Mouse (Mus musculus) midbrain, postnatal 0 days (tissue): Measurements from ENCODE around the gene Plb1. TPM values are rescaled to one million over a fixed set of nuclear protein-coding genes. Genes with fewer than 3 reads are reported as not detected.

Experiments used
- ATAC-seq: fragments of 200-750 bp; cut with Nextera tagmentation; 2 replicates; pipeline ENCODE4 v1.8.0; 2017; ENCODE audit warnings: moderate number of reproducible peaks, mild to moderate bottlenecking, moderate TSS enrichment, moderate library complexity; ENCODE audit not compliant: low FRiP score
- DNase-seq: peaks from one replicate; pipeline ENCODE4 v3.0.0-alpha.2; 2015; ENCODE audit warnings: low spot score
- H3K27ac ChIP-seq: fragments of 300-500 bp; sonication (generic); 2 replicates; pipeline ENCODE4 v1.5.1; 2014; ENCODE audit warnings: low read depth, mild to moderate bottlenecking, low read length, mixed read lengths
- H3K27me3 ChIP-seq: fragments of 300-500 bp; sonication (generic); 2 replicates; pipeline ENCODE4 v1.6.1; 2014; ENCODE audit warnings: low read length, control low read depth, mixed read lengths; ENCODE audit not compliant: insufficient read depth
- H3K36me3 ChIP-seq: fragments of 300-500 bp; sonication (generic); 2 replicates; pipeline ENCODE4 v1.6.1; 2014; ENCODE audit warnings: low read length, control low read depth, mixed read lengths; ENCODE audit not compliant: insufficient read depth
- H3K4me1 ChIP-seq: fragments of 300-500 bp; sonication (generic); 2 replicates; pipeline ENCODE4 v1.6.1; 2014; ENCODE audit warnings: mild to moderate bottlenecking, control low read depth, antibody characterized with exemption, low read length, mixed read lengths; ENCODE audit not compliant: insufficient read depth
- H3K4me2 ChIP-seq: fragments of 300-500 bp; sonication (generic); 2 replicates; pipeline ENCODE4 v1.6.1; 2014; ENCODE audit warnings: low read depth, mild to moderate bottlenecking, low read length, mixed read lengths; ENCODE audit not compliant: poor library complexity, severe bottlenecking
- H3K4me3 ChIP-seq: fragments of 300-500 bp; sonication (generic); 2 replicates; pipeline ENCODE4 v1.5.1; 2014; ENCODE audit warnings: low read depth, mild to moderate bottlenecking, low read length, moderate library complexity
- H3K9ac ChIP-seq: fragments of 300-500 bp; sonication (generic); replicated peaks from 2 replicates; pipeline ENCODE4 v1.6.1; 2014; ENCODE audit warnings: mild to moderate bottlenecking, low read length, moderate library complexity, mixed read lengths; ENCODE audit not compliant: poor library complexity, severe bottlenecking
- H3K9me3 ChIP-seq: fragments of 300-500 bp; sonication (generic); 2 replicates; pipeline ENCODE4 v1.6.1; 2016; ENCODE audit warnings: low read length, control low read depth
- CTCF ChIP-seq: IDR thresholded peaks from 2 replicates; pipeline ENCODE4 v1.5.1; 2016; ENCODE audit warnings: antibody characterized with exemption, mild to moderate bottlenecking
- WGBS: fragments of 180-500 bp; shearing (Covaris S2); extraction: QIAGEN DNeasy Blood & Tissue Kit; methylation state at CpG from one replicate; pipeline ENCODE4 v1.1.7; 2014; 5-methylcytosine and 5-hydroxymethylcytosine counted together
- polyA plus RNA-seq: library from polyadenylated mRNA; unstranded; fragments of >200 nt; fragmentation: Nextera tagmentation; extraction: Ambion mirVana; gene quantifications from 2 replicates; pipeline ENCODE4 v1.2.1, GENCODE M21; 2015
- total RNA-seq: library from RNA; depleted of rRNA; stranded (reverse); fragments of >200 nt; gene quantifications from 2 replicates; pipeline ENCODE4 v1.2.3, GENCODE M21; 2014

Plb1 gene
- total and polyA plus RNA-seq, 2 experiments from 2014 or later: 0.11 to 0.60 TPM

DNA sequence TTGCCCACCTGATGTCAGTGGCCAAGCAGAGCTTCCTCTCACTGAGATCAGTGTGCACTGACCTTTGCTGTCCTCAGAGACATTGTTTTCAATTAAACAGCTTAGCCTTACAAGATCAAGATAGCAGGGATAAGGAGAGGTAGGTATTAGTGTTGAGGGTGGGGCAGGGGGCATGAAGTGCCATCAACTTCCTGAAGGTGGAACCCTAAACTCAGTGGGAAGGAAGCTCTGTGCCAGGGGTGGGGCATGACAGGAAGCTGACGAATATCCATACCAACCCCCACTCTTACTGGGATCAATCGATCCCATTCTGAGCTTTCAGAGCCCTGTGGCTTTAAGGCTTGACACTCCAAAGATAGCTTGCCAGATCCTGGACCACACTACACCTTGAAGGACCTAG lies 105.8 kb downstream of the Plb1 start:
- H3K36me3 ChIP-seq: no peaks in the 10 kb centered on the region

DNA sequence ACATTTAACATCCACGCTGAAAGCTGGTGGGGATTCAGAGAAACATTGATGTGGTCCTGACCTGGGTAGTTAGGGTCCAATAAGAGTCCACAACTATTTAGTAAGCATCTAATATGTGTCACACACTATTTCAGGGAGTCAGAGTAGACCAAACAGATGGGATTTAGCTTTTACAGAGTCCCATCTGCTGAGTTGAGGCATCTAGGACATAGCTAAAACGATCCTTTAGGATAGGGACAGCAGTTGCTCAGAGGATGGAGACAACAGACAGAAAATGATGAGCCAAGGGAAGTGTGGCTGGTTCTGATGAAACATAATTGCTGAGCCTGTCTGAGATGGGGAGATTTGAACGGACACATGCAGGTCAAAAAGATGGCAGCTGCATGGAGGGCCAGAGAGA lies 106.3 kb downstream of the Plb1 start:
- Histone ChIP-seq H3K27me3 (no peaks in the 10 kb centered on the region), H3K4me3 (no peak overlapping the region), H3K4me2 (no peak overlapping the region), H3K27ac (no peak overlapping the region), H3K4me1 (no peaks in the 10 kb centered on the region), H3K9me3 (no peaks in the 10 kb centered on the region), H3K36me3 (no peaks in the 10 kb centered on the region), H3K9ac (no peak overlapping the region)
- ATAC-seq: no peak
- TF ChIP-seq CTCF: no peak
- DNase-seq: no peak
- WGBS: 83% methylated on average over 3 of the region's 3 CpGs

More for the DNA sequence above, 105.8 kb downstream of the Plb1 start:
- Histone ChIP-seq H3K9me3 (no peaks in the 10 kb centered on the region), H3K9ac (no peak overlapping the region), H3K4me2 (no peak overlapping the region), H3K4me3 (no peak overlapping the region), H3K27ac (no peak overlapping the region), H3K27me3 (no peaks in the 10 kb centered on the region), H3K4me1 (no peaks in the 10 kb centered on the region)
- 71% methylated on average over 2 of the region's 2 CpGs for WGBS
- no peak for DNase-seq
- no peak for ATAC-seq
- TF ChIP-seq CTCF: no peak

DNA sequence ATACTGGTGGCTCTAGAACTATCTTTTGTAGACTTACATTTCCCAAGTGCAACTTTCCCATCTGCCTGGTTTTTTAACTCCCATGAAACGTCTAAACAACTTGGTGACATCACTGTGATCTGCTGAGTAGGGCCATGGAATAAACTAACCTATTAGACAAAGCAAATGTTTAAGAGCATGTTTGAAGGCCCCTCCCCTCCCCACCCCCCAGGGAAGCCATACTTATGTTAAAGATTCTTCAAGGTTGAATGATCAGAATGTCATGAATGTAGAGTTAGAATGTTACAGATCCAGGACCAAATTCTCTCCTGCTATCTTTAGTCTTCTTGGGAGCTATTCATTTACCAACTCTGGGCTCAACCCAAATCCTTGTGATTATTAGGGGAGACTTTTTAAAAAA lies 107.7 kb downstream of the Plb1 start:
- H3K9ac ChIP-seq: no peak overlapping the region
- H3K27me3 ChIP-seq: no peaks in the 10 kb centered on the region
- no peaks in the 10 kb centered on the region for H3K36me3 ChIP-seq
- H3K9me3 ChIP-seq: no peaks in the 10 kb centered on the region
- H3K4me1 ChIP-seq: no peaks in the 10 kb centered on the region
- 65% methylated on average over 1 of the region's 1 CpGs for WGBS
- no peak for ATAC-seq
- no peak for DNase-seq
- H3K4me2 ChIP-seq: no peak overlapping the region
- H3K4me3 ChIP-seq: no peak overlapping the region
- no peak for TF ChIP-seq CTCF
- no peak overlapping the region for H3K27ac ChIP-seq

DNA sequence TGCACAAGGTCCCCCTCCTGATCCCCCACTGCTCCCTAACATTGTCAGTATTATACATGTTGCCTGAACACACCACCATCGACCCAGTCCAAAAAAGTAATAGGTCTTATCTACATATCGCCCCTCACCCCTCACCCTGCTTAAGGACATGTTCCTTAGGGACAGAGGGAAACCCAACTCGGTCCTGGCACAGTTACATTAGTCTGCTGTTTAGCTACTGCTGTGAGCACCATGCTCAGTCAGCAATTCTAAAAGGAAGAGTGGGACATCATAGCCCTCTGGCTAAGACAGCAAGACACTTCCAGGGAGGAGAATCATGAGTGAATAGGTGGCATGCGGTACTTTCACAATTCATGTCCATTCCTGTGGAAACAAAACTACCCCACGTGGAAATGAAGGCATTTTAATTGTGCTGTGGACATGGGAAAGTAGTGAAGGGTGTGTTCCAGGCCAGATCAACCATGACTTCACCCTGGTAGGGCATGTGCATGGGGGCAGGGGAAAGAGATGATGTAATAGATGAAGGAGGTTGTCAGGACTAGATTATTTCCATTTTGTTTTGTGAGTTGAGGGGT lies 110.3 kb downstream of the Plb1 start:
- H3K4me2 ChIP-seq: no peak overlapping the region
- no peak for ATAC-seq
- H3K9me3 ChIP-seq: no peaks in the 10 kb centered on the region
- no peak for DNase-seq
- 74% methylated on average over 5 of the region's 5 CpGs for WGBS
- H3K36me3 ChIP-seq: no peaks in the 10 kb centered on the region
- no peak for TF ChIP-seq CTCF
- H3K9ac ChIP-seq: no peak overlapping the region
- H3K4me3 ChIP-seq: no peak overlapping the region
- no peaks in the 10 kb centered on the region for H3K4me1 ChIP-seq
- no peak overlapping the region for H3K27ac ChIP-seq
- H3K27me3 ChIP-seq: no peaks in the 10 kb centered on the region

DNA sequence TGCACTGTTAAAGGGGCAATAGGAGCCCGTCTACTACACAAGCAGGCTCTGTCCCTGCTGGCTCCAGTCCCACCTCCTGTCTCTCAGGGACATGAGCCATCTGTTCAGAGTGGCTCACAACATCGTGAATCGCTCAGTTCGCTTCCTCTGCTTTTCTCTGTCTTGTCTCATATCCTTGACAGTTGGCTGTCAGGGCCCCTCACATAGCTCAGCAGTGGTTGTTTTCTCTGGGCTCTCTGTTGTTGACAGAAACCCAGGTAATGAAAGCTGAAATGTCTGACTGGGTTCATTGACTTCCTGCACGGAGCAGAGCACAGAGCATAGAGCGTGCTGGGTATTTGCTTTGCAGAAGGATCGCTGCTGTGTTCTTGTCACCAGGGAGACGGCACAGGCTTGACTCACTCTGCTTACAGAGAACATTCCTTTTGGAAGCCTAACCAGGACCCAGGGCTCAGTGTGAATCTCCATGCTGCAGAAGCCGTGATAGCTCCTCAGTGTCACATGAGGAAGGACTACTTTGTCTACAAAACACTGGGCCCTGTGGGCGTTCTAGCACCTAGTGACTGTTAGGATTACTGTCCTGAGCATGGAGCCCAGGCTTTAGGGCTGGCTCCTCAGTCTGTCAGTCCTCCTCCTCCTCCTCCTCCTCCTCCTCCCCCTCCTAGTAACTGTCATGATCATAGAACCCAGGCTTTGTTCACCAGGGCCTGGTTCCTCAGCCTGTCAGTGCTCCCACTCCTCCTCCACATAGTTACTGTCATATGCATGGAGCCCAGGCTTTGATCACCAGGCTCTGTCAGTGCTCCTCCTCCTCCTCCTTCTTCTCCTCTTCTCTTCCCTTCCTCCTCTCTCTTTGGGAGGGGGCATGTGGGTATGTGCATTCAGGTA lies 113.8 kb downstream of the Plb1 start:
- no peak overlapping the region for H3K9ac ChIP-seq
- DNase-seq (peak; percentile 81), ATAC-seq (peak; percentile 70)
- H3K27ac ChIP-seq: 0 out of 2 replicates have a peak overlapping the region, but pooled peaks have one; percentile 4
- 31% methylated on average over 10 of the region's 10 CpGs for WGBS
- no peaks in the 10 kb centered on the region for H3K36me3 ChIP-seq
- H3K4me2 ChIP-seq: no peak overlapping the region
- no peak overlapping the region for H3K4me3 ChIP-seq
- H3K4me1 ChIP-seq: no peaks in the 10 kb centered on the region
- no peaks in the 10 kb centered on the region for H3K9me3 ChIP-seq
- no peaks in the 10 kb centered on the region for H3K27me3 ChIP-seq
- no peak for TF ChIP-seq CTCF

DNA sequence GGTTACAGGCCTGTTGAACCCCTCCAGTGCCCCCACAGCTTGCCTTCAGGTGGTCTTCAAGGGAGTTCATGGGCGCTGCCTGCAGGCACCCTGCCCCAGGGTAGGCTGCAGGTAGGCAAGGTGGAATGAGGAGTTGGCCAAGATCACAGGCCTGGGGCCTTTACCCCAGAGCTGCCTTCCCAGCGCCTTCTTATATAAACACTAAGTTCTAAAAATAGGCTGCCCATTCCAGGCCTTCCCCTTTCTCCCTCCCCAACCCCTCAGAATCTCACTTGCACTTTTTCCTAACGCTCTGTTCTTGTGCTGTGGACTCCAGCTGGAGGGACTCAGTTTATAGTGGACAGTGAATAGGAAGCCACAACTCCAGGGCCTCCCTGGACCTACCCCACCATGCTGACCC lies 117.2 kb downstream of the Plb1 start:
- WGBS: 73% methylated on average over 3 of the region's 3 CpGs

More for the DNA sequence above, 117.2 kb downstream of the Plb1 start:
- H3K9me3 ChIP-seq: no peaks in the 10 kb centered on the region
- no peaks in the 10 kb centered on the region for H3K4me1 ChIP-seq
- H3K4me2 ChIP-seq: no peak overlapping the region
- no peak overlapping the region for H3K4me3 ChIP-seq
- no peaks in the 10 kb centered on the region for H3K27me3 ChIP-seq
- ATAC-seq (no peak), DNase-seq (no peak)
- H3K27ac ChIP-seq: no peak overlapping the region
- TF ChIP-seq CTCF: no peak
- H3K9ac ChIP-seq: no peak overlapping the region
- H3K36me3 ChIP-seq: no peaks in the 10 kb centered on the region
